Mouse (Mus musculus): Measurements from ENCODE around the gene Cdhr3. TPM values are rescaled to one million over a fixed set of nuclear protein-coding genes. Genes with fewer than 3 reads are reported as not detected.
A peak's percentile ranks its signal among the peaks of the same experiment; 100 is the strongest.

Cdhr3 gene
- polyA plus RNA-seq, 1 experiment from 2014 or later = 0.25 TPM

- ATAC-seq (ENCODE audit: low FRiP score) = no peak
- Histone ChIP-seq H3K4me3 (no peak overlapping the region), H3K27me3 (no peaks in the 10 kb centered on the region; the same call in 1 of the 2 replicates), H3K4me2 (no peak overlapping the region), H3K27ac (peak overlapping the region; percentile 58; the same call in 1 of the 2 replicates), H3K36me3 (no peaks in the 10 kb centered on the region), H3K4me1 (replicated peaks) (peaks cover 23% of the 10 kb centered on the region), H3K9ac (no peak overlapping the region), H3K9me3 (no peaks in the 10 kb centered on the region)
- WGBS = 87% methylated on average over 7 of the region's 7 CpGs
Measured at GRCm38 (mm10) chr12:33046434-33046833, 46.2 kb downstream of the Cdhr3 start.

DNA sequence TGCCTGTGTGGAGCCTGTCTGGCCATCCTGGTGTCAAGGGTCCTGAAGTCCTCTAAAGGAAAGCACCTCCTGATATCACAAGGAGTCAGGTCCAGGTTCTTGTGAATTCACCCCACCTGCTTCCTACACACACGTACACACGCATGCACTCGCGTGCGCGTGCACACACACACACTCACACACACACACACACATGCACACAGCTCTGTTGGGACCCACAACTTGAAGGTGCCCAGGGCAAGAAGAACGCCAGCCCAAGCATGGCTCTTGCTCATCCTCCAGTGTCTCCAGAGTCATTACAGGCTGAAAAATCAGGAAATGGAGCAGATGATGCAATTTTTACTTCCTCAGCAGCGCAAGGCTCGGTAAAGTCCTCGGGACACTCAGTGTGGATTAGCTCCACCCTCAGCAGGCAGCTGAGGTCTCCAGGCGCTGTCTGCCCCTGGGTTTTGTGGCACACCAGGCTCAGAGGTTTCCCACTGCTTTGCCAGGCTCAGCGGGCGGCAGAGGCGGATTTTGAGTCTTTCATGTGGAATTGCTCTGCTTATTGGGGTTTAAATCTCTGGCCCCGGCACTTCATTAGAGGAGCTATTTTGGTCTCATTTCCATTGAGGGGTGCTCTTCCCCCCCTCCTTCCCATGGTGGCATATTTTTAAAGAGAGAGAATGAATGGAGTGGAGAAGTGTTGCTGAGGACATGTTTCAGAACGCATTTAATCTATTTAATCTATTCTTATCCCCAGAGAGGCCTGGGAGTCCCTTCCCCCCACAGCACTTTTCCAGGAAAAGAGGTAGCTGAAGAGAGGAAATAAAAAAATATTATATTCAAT lies 46.9 kb downstream of the Cdhr3 start:
- WGBS = 43% methylated on average over 16 of the region's 16 CpGs
- H3K4me2 ChIP-seq = 0 out of 2 replicates have a peak overlapping the region, but pooled peaks have one; percentile 8
- H3K9ac ChIP-seq = peak overlapping the region; percentile 43; the same call in 1 of the 2 replicates
- no peak overlapping the region for H3K4me3 ChIP-seq
- peak overlapping the region; percentile 58; the same call in 1 of the 2 replicates for H3K27ac ChIP-seq
- H3K4me1 ChIP-seq (replicated peaks) = peaks cover 23% of the 10 kb centered on the region
- H3K9me3 ChIP-seq = no peaks in the 10 kb centered on the region
- peak; percentile 62 for ATAC-seq (ENCODE audit: low FRiP score)
- H3K27me3 ChIP-seq = no peaks in the 10 kb centered on the region; the same call in 1 of the 2 replicates
- no peaks in the 10 kb centered on the region for H3K36me3 ChIP-seq

- ATAC-seq (ENCODE audit: low FRiP score) = no peak
- WGBS = 95% methylated on average over 7 of the region's 7 CpGs
- no peaks in the 10 kb centered on the region for H3K9me3 ChIP-seq
Measured at GRCm38 (mm10) chr12:33041476-33041875, 51.2 kb downstream of the Cdhr3 start.

GRCm38 (mm10) chr12:33040811-33041210 lies 51.9 kb downstream of the Cdhr3 start:
- Histone ChIP-seq H3K27me3 (peaks cover 6% of the 10 kb centered on the region; the same call in 1 of the 2 replicates), H3K9me3 (no peaks in the 10 kb centered on the region), H3K27ac (no peak overlapping the region), H3K36me3 (no peaks in the 10 kb centered on the region), H3K4me3 (no peak overlapping the region), H3K4me1 (replicated peaks) (peaks cover 18% of the 10 kb centered on the region), H3K4me2 (no peak overlapping the region), H3K9ac (no peak overlapping the region)
- WGBS = 90% methylated on average over 2 of the region's 2 CpGs
- ATAC-seq (ENCODE audit: low FRiP score) = no peak

More at GRCm38 (mm10) chr12:33041476-33041875, 51.2 kb downstream of the Cdhr3 start:
- Histone ChIP-seq H3K9ac (no peak overlapping the region), H3K4me2 (no peak overlapping the region), H3K36me3 (no peaks in the 10 kb centered on the region), H3K4me3 (no peak overlapping the region), H3K4me1 (replicated peaks) (peaks cover 18% of the 10 kb centered on the region), H3K27ac (no peak overlapping the region), H3K27me3 (peaks cover 6% of the 10 kb centered on the region; the same call in 1 of the 2 replicates)

DNA sequence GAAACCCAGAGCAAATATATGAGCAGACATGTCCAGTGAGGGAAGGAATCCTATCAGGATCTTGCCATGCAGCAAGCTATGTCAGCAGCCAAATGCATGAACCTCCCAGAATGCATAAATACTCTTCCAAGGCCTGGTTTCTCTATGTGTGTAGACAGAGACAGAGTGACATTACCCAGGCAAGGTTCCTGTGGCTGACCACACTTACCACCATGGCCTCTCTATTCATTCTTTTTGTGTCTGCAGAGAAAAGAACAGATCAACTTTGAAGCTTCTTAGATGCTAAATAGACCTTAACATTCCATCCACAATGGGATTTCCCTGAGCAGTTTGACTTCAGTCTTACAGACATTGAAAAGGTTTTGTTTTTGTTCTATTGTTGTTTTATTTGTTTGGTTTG lies 54.0 kb downstream of the Cdhr3 start:
- no peak for ATAC-seq (ENCODE audit: low FRiP score)
- Histone ChIP-seq H3K9ac (no peak overlapping the region), H3K4me2 (no peak overlapping the region), H3K4me1 (replicated peaks) (peaks cover 26% of the 10 kb centered on the region), H3K9me3 (no peaks in the 10 kb centered on the region), H3K36me3 (no peaks in the 10 kb centered on the region), H3K27me3 (peaks cover 6% of the 10 kb centered on the region; the same call in 1 of the 2 replicates), H3K27ac (no peak overlapping the region), H3K4me3 (no peak overlapping the region)

DNA sequence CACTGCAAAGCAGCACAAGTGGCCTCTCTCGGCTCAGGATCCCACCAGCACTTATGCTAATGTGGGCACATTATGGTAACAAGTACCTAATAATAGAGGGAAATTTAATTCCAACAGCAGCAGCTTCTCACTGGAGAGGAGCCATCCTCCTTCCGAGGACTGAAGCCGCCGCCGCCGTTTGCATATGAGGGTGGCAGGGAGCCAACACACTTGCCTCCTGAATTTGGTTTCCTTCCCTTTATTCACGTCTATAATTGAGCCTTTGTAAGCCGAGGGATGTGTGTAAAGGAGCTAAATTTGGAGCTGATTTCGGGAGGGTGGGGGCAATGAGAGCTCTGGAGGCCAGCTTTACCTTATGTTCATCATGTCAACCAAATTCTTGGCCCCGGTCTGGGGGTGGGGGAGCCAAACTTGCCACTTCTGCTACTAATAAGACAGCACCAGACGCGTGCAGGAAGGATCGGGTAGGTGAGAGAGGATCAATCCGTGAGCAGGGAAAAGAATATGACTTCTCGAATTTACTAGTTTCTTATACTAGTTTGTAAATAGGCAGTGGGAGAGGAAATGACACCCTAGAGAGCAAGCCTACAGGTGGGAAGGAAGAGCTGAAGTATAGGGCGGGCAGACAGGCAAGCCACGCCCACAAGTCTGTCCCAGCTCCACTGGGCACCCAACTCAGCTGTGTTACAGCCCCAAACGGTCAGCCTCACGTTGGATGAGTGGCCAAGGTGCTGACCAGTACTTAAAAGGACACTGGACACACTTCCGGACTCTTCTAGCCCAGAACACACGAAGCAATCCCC lies 56.8 kb downstream of the Cdhr3 start:
- Histone ChIP-seq H3K36me3 (no peaks in the 10 kb centered on the region), H3K4me2 (peak overlapping the region; percentile 40), H3K4me3 (no peak overlapping the region), H3K27ac (peak overlapping the region; percentile 82), H3K9me3 (no peaks in the 10 kb centered on the region), H3K9ac (peak overlapping the region; percentile 55; the same call in 1 of the 2 replicates), H3K4me1 (replicated peaks) (peaks cover 37% of the 10 kb centered on the region), H3K27me3 (peaks cover 17% of the 10 kb centered on the region; the same call in 1 of the 2 replicates)
- 18% methylated on average over 21 of the region's 21 CpGs for WGBS
- peak; percentile 91 for ATAC-seq (ENCODE audit: low FRiP score)

- H3K36me3 ChIP-seq = no peaks in the 10 kb centered on the region
- peaks cover 41% of the 10 kb centered on the region for H3K4me1 ChIP-seq (replicated peaks)
- peak; percentile 84 for ATAC-seq (ENCODE audit: low FRiP score)
- H3K4me3 ChIP-seq = no peak overlapping the region
- H3K4me2 ChIP-seq = peak overlapping the region; percentile 40
- H3K27me3 ChIP-seq = peaks cover 17% of the 10 kb centered on the region; the same call in 1 of the 2 replicates
- no peak overlapping the region; the same call in 1 of the 2 replicates for H3K9ac ChIP-seq
- WGBS = 17% methylated on average over 11 of the region's 11 CpGs
- peak overlapping the region; percentile 82 for H3K27ac ChIP-seq
- H3K9me3 ChIP-seq = no peaks in the 10 kb centered on the region
Measured at GRCm38 (mm10) chr12:33035089-33035718, 57.5 kb downstream of the Cdhr3 start.

GRCm38 (mm10) chr12:33034343-33035088 lies 58.2 kb downstream of the Cdhr3 start:
- H3K4me2 ChIP-seq = 0 out of 2 replicates have a peak overlapping the region, but pooled peaks have one; percentile 40
- peaks cover 47% of the 10 kb centered on the region for H3K4me1 ChIP-seq (replicated peaks)
- ATAC-seq (ENCODE audit: low FRiP score) = peak; percentile 26
- H3K9ac ChIP-seq = no peak overlapping the region; the same call in 1 of the 2 replicates
- H3K27me3 ChIP-seq = peaks cover 14% of the 10 kb centered on the region; the same call in 1 of the 2 replicates
- H3K36me3 ChIP-seq = no peaks in the 10 kb centered on the region
- no peaks in the 10 kb centered on the region for H3K9me3 ChIP-seq
- 40% methylated on average over 12 of the region's 12 CpGs for WGBS
- H3K4me3 ChIP-seq = no peak overlapping the region
- H3K27ac ChIP-seq = peak overlapping the region; percentile 82

GRCm38 (mm10) chr12:33033221-33033620 lies 59.5 kb downstream of the Cdhr3 start:
- peak overlapping the region; percentile 44; the same call in 1 of the 2 replicates for H3K9ac ChIP-seq
- no peak overlapping the region for H3K4me2 ChIP-seq
- H3K4me1 ChIP-seq (replicated peaks) = peaks cover 58% of the 10 kb centered on the region
- H3K36me3 ChIP-seq = no peaks in the 10 kb centered on the region
- WGBS = 54% methylated on average over 6 of the region's 6 CpGs
- no peak overlapping the region for H3K4me3 ChIP-seq
- peaks cover 24% of the 10 kb centered on the region for H3K27me3 ChIP-seq
- no peaks in the 10 kb centered on the region for H3K9me3 ChIP-seq
- ATAC-seq (ENCODE audit: low FRiP score) = no peak
- no peak overlapping the region for H3K27ac ChIP-seq

DNA sequence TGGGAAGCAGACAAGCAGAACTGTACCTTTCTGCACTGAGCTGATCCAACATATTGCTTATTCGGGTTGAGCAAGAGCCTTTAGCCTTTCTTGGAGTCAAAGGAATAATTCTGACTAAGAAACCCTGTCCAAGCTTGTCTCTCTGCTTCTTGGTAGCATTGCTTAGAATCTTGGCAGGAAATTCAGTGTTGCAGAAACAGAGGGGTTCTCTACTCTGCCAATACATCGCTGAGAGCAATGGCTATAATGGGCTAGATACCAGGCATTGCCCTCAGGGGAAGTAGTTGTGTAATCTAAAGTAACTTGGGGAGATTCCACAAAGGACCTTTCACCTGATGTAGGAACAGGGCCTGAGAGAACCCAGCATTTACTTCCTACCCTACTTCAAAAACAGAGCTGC lies 62.1 kb downstream of the Cdhr3 start:
- no peaks in the 10 kb centered on the region for H3K9me3 ChIP-seq
- H3K4me3 ChIP-seq = no peak overlapping the region
- H3K27ac ChIP-seq = no peak overlapping the region
- no peaks in the 10 kb centered on the region for H3K36me3 ChIP-seq
- no peak overlapping the region for H3K9ac ChIP-seq
- H3K4me1 ChIP-seq (replicated peaks) = peaks cover 63% of the 10 kb centered on the region
- no peak for ATAC-seq (ENCODE audit: low FRiP score)
- no peak overlapping the region for H3K4me2 ChIP-seq
- WGBS = 92% methylated on average over 2 of the region's 2 CpGs
- H3K27me3 ChIP-seq = peaks cover 26% of the 10 kb centered on the region

GRCm38 (mm10) chr12:33030066-33030465 lies 62.6 kb downstream of the Cdhr3 start:
- WGBS = 58% methylated on average over 13 of the region's 13 CpGs
- Histone ChIP-seq H3K4me2 (no peak overlapping the region), H3K4me3 (no peak overlapping the region), H3K27me3 (peaks cover 29% of the 10 kb centered on the region), H3K36me3 (no peaks in the 10 kb centered on the region), H3K4me1 (replicated peaks) (peaks cover 58% of the 10 kb centered on the region), H3K27ac (no peak overlapping the region), H3K9ac (no peak overlapping the region), H3K9me3 (no peaks in the 10 kb centered on the region)
- ATAC-seq (ENCODE audit: low FRiP score) = 0 out of 2 replicates have a peak, but pooled peaks have one; percentile 18
